Mouse (Mus musculus): ENCODE data around the gene Pdia4.
A peak's percentile ranks its signal among the peaks of the same experiment; 100 is the strongest.
"Not testable (repeated sequence)": the region's sequence is repeated elsewhere in the genome, so short reads cannot be mapped to it uniquely, and the experiment has no call there.

Pdia4 gene

GRCm38 (mm10) chr6:47811324-47811723 is 1.9 kb downstream of the Pdia4 start:
- DNase-seq (ENCODE audit: low read depth, low spot score), result no peak

DNA sequence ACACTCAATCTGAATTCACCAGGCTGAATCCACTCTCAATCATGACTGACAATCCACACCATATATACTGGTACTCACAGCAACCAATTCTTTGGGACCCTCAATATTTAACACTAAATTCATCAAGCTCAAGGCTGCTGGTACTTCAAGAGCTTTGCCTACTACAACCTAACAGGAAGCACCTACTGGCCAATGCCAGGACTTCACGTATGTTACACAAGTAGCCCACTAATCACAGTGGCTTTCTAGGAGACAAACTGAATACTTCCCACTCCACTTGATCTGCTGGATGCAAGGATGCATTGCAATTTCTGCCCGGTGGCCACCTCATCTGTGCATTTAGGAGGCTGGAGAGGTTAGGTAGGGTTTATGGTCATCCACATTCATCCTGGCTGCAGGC is 3.0 kb downstream of the Pdia4 start:
- no peak for DNase-seq (ENCODE audit: low read depth, low spot score)

- no peak for DNase-seq (ENCODE audit: low read depth, low spot score)
These were observed 4.2 kb downstream of the Pdia4 start for GRCm38 (mm10) chr6:47809053-47809452.

GRCm38 (mm10) chr6:47808545-47808944 is 4.7 kb downstream of the Pdia4 start:
- DNase-seq (ENCODE audit: low read depth, low spot score), result no peak

DNA sequence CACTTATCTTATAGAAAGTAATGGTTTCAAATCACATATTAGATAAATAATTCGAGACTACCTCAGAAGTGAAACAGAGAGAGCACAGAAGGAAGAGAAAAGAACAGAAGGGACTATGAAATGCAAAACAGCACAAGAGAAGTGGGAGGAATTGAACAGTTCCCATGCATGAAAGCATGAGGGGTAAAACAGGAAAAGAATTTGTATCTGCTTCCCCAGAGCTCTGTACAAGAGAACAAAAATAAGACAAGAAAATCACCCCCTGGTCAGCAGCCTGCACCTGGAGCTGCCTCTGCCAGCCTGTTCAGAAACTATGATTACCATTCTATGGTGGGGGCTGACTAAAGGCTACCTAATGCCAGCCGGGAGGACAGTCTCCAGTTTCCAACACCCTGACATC is 5.8 kb downstream of the Pdia4 start:
- DNase-seq (ENCODE audit: low read depth, low spot score), result no peak

DNA sequence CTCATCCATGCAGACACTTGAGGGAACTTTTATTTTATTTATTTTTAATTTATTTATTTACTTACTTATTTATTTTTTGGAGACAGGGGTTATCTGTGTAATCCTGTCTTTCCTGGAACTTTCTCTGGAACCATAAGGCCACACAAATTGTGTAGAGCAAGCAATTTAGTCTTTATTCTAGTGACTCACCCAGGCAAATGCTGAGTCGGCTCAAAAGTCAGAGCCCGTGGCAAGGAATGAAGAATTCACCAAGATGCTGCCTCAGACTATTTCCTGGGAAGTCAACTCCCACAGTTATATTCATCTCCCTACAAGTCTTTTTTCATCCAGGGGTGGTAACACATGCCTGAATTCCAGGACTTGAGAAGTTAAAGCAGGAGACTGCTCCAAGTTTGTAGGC is 7.7 kb downstream of the Pdia4 start:
- no peak for DNase-seq (ENCODE audit: low read depth, low spot score)

GRCm38 (mm10) chr6:47799079-47799478 is 14.2 kb downstream of the Pdia4 start:
- DNase-seq (ENCODE audit: low read depth, low spot score), result peak; percentile 47

- DNase-seq (ENCODE audit: low read depth, low spot score), result no peak
These were observed 19.0 kb downstream of the Pdia4 start for GRCm38 (mm10) chr6:47794106-47794830.

DNA sequence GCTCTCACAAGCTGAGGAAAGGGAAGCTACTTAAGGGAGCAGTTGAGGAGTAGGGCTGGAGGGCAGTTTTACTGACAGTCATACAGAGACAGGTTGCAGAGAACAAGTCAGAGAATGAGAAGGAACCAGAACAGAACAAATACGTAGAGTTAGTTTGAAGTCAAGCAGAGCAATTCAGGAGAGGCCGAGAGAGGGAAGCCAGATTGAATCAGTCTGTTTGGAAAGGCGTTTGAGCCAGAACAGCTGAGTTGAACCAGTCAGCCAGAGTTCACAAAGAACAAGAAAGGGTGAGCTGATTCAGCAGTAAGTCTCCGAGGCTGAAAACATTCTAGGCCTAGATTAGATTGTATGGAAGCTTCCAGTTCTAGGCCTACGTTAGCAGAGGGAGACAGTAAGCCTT is 19.9 kb downstream of the Pdia4 start:
- no peak for DNase-seq (ENCODE audit: low read depth, low spot score)

DNA sequence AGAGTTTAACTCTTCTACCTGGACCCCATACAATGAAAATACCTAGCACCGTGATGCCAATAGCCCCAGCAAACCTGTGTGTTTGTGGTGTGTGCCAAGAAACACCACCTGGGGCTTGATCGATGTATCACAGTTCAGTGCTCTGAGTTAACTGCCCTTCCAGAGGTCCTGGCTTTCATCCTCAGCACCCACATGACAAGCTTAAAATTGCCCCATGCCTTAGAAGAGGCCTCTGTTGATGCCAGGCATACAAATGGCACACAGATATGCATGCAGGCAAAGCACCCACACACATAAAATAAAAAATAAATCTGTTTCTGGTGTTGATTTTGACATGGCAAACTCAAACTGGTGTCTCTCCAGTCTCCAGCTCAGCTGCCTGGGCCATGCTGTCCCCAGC is 20.7 kb downstream of the Pdia4 start:
- DNase-seq (ENCODE audit: low read depth, low spot score), result no peak

GRCm38 (mm10) chr6:47790745-47791144 is 22.5 kb downstream of the Pdia4 start:
- DNase-seq (ENCODE audit: low read depth, low spot score), result peak; percentile 50

DNA sequence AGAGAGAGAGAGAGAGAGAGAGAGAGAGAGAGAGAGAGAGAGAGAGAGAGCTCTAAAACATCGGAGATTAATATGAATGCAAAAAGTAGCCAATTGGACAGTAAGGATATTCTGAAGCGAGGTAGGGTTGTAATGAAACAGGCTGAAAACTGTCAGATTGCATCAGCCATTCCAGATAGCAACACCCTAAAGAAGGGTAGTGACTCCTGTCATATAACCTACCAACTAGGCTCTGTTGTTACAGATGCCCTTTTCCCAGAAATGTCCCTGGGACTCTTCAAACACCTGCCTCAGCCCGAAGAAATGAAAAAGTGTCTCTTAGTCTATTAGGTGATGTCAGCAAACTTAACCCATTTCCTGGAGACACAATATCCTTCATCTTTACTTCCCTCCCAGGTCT is 24.4 kb downstream of the Pdia4 start:
- no peak for DNase-seq (ENCODE audit: low read depth, low spot score)

DNA sequence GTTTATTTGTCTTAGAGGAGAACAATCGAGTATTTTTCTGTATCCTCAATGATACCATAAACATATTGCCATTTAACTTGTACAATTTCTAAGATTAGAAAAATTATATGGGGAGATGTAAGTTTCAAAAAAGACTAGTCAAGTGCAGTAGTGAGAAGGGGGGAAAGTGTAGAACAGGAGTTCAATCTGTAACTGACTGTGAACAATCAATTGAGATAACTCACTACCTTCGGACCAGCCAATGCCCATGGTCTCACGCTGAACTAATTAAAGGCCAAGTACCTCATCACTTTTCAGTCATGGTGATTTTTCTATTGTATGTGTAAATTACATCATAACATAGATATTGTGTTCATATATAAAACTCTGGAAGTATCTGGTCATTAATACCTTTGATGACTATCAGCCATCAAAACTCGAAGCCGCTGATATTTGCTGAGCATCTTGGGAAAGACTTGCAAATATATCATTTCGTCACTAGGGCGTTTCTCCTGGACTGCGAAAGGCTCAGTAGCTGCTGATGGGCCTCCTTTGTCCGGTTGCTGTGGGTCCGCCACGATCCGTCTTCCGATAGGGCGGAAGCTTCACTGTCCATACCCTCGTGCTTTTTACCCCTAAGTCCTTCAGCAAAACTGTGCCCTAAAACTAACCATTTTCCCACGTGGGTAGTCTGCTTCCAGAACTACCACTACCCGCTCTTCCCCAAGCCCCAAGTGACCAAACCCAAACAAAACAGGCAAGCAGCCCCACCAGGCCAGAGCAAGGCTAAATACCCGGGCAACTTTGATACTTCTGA is 25.1 kb downstream of the Pdia4 start:
- DNase-seq (ENCODE audit: low read depth, low spot score), result peak; percentile 65

- no peak for DNase-seq (ENCODE audit: low read depth, low spot score)
These were observed 28.4 kb downstream of the Pdia4 start for GRCm38 (mm10) chr6:47784707-47785412.

DNA sequence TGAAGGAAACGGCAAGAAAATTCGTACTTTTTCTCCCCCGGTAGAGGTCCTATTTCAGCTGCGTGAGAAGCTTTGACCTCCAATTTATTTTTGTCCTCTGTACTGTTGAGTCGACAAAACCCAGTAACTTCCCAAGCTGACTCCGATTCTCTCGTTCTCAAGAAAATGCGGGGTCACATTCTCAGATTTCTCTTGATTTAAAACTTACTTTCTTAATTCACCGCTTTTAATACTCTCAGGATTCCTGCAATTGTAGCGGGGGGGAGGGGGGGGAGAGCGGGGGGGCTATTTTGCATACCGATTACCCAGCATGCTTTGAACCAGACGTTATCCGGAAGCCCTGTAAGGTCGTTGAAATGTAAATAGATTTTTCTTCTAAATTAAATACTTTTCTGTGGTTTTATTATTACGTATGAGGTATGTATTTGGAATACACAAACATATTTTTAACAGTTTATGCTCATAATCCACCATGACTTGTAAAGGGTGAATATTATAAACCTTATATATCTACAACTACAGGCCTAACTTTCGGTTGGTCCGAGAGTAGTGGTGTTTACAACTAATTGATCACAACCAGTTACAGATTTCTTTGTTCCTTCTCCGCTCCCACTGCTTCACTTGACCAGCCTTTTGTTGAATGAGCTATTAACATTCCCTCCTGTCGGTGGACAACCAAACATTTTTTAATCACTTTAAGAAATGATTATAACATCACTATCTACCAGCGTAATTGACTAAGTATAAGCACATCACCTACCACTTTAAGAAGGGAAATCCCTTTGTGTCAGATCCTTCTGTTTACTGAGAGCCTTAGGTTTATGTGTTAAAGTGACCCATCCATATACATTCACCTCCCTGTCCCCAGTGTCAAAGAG is 31.9 kb downstream of the Pdia4 start:
- peak; percentile 67 for DNase-seq (ENCODE audit: low read depth, low spot score)

DNA sequence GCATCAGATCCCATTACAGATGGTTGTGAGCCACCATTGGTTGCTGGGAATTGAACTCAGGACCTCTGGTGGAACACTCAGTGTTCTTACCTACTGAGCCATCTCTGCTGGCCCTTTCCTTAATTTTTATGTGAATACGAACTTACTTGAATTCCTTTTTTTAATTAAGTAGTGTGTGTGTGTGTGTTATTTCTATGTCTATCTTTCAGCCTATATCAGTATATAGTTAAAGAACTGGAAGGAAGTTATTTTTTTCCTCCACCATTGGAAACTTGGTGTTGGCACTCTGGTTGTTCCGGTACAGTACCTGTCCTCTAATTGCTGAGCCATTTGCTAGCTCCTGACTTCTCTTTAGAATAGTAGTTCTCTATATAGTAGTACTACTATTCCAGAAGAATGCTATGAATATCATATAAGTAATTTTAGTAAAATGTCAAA is 32.6 kb downstream of the Pdia4 start:
- peak; percentile 55 for DNase-seq (ENCODE audit: low read depth, low spot score)

GRCm38 (mm10) chr6:47771760-47772159 is 41.5 kb downstream of the Pdia4 start:
- DNase-seq (ENCODE audit: low read depth, low spot score), result not testable (repeated sequence)

DNA sequence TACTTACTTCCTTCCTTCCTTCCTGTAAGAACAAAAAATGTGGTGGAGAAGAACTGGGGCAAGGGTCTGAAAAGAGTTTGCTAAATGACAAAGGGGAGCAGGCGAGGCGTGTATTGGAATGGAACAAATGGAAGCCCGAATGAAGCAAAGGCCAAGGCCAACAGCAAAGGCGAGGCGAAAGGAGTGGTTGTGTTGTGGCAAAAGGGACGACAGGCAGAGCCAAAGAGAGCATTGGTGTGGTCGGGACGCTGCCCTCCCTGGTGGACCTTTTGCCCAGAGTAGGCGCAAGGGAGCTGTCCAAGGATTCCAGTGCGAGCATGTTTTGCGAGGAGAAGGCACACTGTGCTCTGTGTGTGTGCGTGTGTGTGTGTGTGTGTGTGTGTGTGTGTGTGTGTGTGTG is 42.1 kb downstream of the Pdia4 start:
- DNase-seq (ENCODE audit: low read depth, low spot score), result not testable (repeated sequence)

- DNase-seq (ENCODE audit: low read depth, low spot score), result not testable (repeated sequence)
These were observed 43.4 kb downstream of the Pdia4 start for GRCm38 (mm10) chr6:47769861-47770260.

DNA sequence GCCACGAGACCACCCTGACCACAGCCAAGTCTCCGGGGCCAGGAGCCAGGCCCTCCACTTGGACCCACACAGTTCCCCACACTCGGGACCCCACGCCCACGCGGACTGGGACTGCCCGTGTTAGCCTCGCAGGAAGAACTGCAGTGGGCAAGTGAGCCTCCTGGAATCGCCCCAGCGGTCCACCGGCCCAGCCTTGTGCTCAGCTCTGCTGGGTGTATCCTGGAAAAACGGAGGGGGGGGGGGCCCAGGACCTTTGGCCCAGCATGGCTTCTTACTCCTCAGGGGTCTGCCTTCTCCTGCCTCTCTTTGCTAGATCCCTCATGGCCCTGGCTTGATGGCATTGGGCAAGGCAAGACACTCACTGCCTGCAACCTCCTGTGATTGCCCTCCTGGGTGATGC is 44.7 kb downstream of the Pdia4 start:
- not testable (repeated sequence) for DNase-seq (ENCODE audit: low read depth, low spot score)

DNA sequence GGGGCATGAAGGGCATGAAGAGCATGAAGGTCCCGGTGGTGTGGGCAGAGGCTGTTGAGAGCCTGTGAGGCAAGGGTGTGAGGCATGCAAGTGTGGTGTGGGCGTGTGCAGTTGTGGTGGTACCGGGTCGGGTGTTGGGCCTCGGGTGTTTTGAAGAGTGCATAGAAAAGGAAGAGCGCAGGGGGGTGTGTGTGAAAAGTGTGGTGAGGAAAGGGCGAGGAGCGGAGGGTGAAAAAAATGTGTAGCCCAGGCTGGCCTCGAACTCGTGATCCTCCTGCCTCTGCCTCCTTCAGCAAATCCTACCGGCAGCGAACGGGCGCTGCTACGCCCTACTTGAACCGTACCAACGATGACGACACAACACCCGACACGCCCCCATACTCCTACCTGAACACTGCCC is 45.9 kb downstream of the Pdia4 start:
- DNase-seq (ENCODE audit: low read depth, low spot score), result not testable (repeated sequence)

All from c-Kit-negative CD71-positive TER-119-positive erythroid progenitor cells, embryonic 14.5 days (primary cell).